Mouse (Mus musculus) thymus, adult 18-20 months (tissue): ENCODE measurements around the gene Cadm2.

ENCODE experiments used
- DNase-seq, 2 experiments: peaks; one replicate each; pipeline ENCODE4 v3.0.0; 2022; ENCODE audit warnings: mixed read lengths in 2 of 2

Cadm2 gene

DNA sequence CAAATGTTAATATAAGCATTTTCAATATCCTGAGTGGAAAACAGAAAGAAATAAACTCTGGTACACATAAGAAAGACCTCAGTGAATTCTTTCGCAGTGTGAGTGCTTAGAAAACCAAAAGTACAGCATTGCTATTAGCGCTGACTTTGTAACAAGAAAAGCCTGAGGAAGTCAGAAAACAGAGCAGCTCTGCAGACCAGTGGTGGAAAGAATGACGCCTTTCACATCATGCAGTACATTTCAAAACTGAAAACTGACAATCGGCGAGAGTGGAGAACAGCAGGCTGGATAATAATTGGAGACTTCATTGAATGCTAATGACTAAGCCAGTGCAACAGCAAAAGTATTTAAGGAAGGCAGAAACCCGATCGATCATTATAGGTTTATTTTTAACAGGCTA, 138.2 kb downstream of the Cadm2 start:
- no peak for DNase-seq

DNA sequence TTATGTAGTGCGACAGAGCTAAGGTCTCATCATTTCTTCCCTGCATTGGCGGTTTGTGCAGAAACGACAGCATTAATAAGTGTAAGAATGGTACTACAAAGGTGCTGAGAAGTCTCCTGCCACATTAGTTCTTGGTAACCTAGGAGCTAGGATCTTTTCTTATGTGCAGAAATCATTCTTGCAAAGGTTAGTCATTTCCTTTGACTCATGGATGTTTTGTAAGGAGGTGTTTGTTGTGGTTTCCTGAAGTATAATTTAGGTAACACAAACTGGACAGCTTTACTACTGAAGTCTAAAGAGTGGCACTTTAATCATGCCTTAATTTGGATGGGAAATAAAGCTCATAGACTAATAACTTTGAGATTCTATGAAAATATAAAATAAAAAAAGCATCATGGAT, 153.7 kb downstream of the Cadm2 start:
- no peak for DNase-seq

- DNase-seq = no peak
Measured at GRCm38 (mm10) chr16:67436301-67436700, 184.4 kb downstream of the Cadm2 start.

DNA sequence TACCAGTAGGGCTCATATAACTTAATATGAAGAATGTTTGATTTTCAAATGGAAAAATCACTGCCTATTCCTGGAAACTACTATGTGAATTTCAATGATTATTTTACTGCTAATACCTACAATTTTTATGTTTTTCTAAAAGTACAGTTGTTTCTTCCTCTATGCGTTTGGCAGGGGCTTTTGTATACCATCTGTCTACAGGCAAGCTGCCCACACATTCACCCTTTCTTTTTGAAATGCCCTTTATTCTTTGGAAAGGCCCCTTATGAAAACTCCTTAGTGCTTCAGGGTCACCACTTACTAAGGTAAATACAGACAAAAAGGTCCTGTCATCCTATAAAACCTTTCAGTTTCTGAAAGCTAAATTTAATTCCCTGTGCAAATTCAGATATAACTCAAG, 195.3 kb downstream of the Cadm2 start:
- no peak for DNase-seq

GRCm38 (mm10) chr16:67410926-67411325, 209.8 kb downstream of the Cadm2 start:
- DNase-seq = no peak

DNA sequence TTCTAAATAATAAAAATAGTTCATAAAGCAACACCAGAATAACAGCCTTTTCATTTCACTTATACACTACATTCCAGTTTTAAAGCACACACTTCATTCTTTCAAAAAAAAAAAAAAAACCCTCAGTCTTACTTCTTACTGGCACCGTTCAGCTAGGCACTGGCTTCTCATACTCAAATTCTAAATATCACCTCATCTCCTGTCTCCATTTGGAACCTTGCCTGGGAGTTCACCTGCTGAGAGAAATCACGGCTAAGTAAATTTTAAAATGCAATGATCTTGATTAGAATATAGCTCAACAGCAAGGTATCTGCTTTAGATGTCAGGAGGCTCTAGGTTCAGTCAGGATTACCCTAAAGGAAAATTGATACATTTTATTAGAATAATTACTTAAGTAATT, 210.2 kb downstream of the Cadm2 start:
- no peak for DNase-seq

DNA sequence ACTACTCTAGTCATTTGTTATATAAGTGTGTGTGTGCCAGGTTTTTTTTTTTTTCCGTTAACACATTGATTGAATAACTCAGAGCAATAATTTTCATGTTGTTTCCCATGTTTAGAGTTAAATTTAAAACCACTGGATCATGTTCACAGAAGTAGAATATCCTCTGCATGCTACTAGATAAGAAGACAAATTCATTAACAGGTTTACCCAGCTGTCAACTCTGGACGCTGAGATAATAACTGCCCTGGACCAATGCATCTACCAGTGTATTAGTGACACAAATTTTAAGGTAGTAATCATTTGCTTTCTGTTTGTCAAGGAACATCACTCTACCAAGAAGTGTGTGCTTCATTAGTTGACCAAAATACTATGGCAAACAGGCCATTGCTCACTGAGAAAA, 253.0 kb downstream of the Cadm2 start:
- no peak for DNase-seq

GRCm38 (mm10) chr16:67348011-67348410, 272.7 kb downstream of the Cadm2 start:
- DNase-seq = no peak

DNA sequence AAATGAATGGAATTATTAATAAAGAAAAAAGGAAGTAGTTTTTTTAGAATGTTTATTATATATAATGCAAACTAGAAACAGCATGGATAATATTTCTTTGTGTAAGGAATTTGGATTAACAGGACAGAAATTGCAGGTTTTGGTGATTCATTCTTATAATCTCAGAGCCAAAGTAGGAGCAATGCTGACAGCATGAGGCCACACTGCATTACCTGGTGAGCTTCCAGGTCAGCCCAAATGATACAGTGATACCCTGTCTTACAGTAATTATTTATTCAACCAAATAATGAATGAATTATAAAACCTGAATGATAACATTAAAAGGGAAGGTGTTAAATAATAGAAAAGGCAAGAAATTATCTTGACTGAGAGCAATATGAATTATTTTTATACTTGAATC, 273.1 kb downstream of the Cadm2 start:
- no peak for DNase-seq

- DNase-seq = no peak
Measured at GRCm38 (mm10) chr16:67346621-67347290, 274.0 kb downstream of the Cadm2 start.

DNA sequence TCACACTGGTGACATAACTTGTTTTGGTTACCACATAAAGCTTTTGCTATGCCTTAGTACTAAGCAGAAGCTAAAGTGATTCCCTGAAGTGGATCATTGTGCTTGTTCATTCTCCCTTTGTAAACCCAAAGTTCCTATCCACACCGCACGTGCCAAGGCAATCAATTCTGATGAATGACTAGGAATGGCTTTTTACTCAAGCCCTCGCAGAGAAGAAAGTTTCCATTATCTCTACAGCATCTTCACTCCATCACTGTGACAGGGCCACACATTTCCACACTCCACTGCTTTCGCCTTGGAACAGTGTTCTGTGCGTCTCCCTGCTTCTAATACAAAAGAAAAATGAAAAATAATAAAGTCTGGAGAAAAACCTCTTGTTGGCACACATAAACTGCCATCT, 276.5 kb downstream of the Cadm2 start:
- DNase-seq = no peak

- DNase-seq = no peak
Measured at GRCm38 (mm10) chr16:67311033-67311432, 309.7 kb downstream of the Cadm2 start.

GRCm38 (mm10) chr16:67284664-67285063, 336.0 kb downstream of the Cadm2 start:
- no peak for DNase-seq

DNA sequence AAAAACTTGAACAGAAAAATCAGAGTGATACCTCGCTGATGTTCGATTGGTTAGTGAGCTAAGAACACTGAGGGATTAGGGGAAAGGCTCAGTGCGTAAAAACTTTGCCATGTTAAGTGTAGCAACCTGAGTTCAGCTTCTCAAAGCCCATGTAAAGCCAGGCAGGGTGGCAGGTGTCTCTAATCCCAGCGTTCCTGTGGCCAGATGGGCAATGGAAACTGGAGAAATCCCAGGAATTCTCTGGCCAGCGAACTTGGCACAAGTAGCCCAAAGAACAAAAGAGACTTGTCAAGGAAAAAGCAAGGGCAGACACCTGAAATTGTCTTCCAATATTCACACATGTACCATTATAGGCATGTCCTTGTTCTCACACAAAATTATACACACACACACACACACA, 377.1 kb downstream of the Cadm2 start:
- no peak for DNase-seq

- DNase-seq = no peak
Measured at GRCm38 (mm10) chr16:67234862-67235261, 385.8 kb downstream of the Cadm2 start.

GRCm38 (mm10) chr16:67226696-67227095, 394.0 kb downstream of the Cadm2 start:
- no peak for DNase-seq

DNA sequence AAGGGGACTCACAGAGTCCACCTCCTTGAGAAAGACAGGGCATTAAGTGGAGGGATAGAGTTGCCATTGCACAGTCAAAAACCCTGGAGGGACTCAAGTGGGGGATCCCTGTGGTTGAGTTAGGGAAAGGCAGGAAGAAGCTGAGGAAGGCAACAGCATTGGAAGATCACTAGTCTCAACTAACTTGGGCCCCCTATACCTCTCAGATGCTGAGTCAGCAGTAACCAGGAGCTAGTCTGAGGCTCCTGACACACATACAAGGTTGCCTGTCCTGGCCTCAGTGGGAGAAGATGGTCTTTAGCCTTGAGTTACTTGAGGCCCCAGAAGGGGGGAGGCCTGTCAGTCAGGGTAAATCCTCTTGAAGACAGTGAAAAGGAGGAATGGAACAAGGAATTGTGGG, 417.4 kb downstream of the Cadm2 start:
- DNase-seq = no peak

DNA sequence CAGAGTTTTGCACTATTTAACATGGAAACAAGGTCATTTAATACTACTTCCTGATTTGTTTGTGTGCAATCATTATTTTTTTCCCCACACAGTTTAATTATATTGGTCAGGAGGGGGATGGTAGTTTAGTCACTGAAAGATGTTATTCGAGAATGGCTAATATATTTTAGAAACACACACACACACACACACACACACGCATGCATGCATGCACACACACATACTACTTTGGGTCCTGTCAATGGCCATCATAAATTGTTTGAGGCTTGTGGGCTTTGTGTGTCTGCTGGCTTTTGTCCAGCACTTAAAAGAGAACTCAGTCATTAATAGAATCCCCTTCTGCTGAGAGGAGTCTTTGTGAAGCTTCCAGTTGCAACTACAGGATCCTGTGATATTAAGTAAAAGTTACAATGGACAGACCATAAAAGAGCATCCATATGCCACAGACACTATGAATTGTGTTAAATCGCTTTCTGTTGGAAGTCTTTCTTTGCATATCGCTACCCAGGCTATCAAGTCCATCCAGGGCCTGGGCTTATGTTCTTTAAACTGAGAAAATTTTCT, 427.8 kb downstream of the Cadm2 start:
- DNase-seq = no peak

DNA sequence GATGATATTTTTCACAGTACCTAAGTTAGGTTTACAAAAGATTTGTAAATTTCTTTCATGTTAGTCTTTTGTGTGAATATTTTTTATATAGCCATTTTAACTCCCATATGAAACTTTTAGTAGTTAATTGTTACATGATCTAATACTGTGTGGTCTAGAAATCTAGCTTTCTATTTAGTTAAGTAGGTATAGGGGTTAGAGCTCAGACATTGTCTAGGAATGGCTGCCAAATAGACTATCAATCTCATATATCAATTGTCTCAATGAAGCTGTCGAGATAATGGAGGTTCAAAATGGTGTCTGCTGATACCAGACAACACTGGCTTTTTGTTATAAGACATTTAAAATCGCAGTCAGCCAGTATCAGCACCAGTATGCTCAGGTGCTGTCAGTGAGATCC, 428.3 kb downstream of the Cadm2 start:
- no peak for DNase-seq

DNA sequence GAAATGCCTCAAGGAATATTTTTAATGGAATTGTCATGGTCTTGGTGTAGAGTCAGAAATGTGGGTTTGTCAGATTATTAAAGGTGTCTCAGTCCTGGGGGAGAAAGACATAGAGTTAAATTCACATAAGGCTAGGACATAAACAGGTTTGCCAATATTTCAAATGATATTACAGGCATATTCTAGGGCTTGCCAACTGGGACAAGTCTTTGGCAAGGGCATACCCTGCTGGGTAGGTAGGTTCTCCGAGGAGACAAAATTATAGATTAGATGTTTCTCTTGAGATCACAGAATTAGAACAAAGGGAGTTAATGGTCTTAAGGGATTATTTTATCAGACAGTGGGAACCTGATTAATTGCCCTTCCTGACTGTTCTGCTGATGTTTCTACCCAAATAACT, 434.4 kb downstream of the Cadm2 start:
- no peak for DNase-seq

GRCm38 (mm10) chr16:67182958-67183357, 437.8 kb downstream of the Cadm2 start:
- no peak for DNase-seq

DNA sequence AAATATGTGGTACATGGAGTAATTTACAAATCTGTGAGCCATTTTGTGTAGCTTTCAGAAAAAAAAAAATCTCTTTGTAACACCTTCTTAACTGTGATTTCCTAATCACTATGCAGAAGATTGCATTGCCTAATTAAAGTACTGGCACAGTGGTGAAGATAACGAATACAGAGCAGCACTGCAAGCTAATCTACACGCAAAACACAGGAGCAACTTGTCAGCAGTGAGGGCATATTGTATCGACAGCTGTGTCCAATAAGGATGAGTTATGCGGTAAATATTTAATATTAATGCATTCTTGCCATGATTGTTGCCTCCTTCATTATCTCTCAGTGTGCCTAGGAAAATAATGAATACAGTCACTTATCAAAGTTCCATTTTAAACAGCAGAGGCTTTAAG, 445.3 kb downstream of the Cadm2 start:
- DNase-seq = no peak

DNA sequence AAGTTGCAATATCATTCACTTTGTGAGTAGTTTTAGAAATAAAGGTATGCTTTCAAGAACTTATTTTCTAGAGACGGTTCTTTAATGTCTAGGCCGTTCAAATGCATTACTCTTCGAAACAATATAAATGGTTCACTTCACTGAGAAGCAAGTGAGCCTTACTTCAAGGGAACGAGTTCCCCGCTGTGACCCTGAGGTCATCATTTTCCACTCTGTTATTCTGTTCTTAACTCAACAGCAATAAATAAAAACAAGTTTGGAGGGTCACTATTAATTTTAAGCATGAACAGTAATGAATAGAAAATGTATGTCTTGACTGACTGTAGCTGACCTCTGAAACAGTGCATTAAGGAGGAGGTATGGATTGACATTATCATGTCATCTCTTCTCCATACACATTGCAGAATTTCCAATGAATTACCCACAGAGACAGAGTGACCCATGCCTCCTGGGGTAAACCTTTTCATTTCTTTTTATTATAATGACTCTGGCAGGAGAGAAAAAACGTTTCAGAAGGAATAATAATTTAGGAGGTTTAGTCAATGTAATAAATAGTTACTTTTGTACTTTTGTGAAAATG, 458.4 kb downstream of the Cadm2 start:
- DNase-seq = no peak

GRCm38 (mm10) chr16:67124811-67125210, 495.9 kb downstream of the Cadm2 start:
- DNase-seq = no peak

- DNase-seq = no peak
Measured at GRCm38 (mm10) chr16:67122532-67122931, 498.2 kb downstream of the Cadm2 start.
